Mouse (Mus musculus) liver, embryonic 15.5 days (tissue): ENCODE data around the gene Olfr625-ps1. TPM values are rescaled to one million over a fixed set of nuclear protein-coding genes. Genes with fewer than 3 reads are reported as not detected.
"Not testable (repeated sequence)": the region's sequence is repeated elsewhere in the genome, so short reads cannot be mapped to it uniquely, and the experiment has no call there.

Experiments used
- ATAC-seq: fragments of 200-750 bp; cut with Nextera tagmentation; 2 replicates; pipeline ENCODE4 v1.8.0; 2017; ENCODE audit warnings: moderate number of reproducible peaks, mild to moderate bottlenecking, moderate library complexity; ENCODE audit not compliant: insufficient read depth
- H3K27ac ChIP-seq: fragments of 300-500 bp; sonication (generic); replicated peaks from 2 replicates; pipeline ENCODE4 v1.5.1; 2015; ENCODE audit warnings: mild to moderate bottlenecking, inconsistent platforms
- H3K27me3 ChIP-seq: fragments of 300-500 bp; sonication (generic); 2 replicates; pipeline ENCODE4 v1.6.1; 2015; ENCODE audit warnings: mild to moderate bottlenecking, inconsistent platforms
- H3K36me3 ChIP-seq: fragments of 300-500 bp; sonication (generic); replicated peaks from 2 replicates; pipeline ENCODE4 v1.6.1; 2015; ENCODE audit warnings: moderate library complexity, mild to moderate bottlenecking, inconsistent platforms
- H3K4me1 ChIP-seq: fragments of 300-500 bp; sonication (generic); replicated peaks from 2 replicates; pipeline ENCODE4 v1.6.1; 2015; ENCODE audit warnings: inconsistent platforms
- H3K4me2 ChIP-seq: fragments of 300-500 bp; sonication (generic); 2 replicates; pipeline ENCODE4 v1.6.1; 2015; ENCODE audit warnings: moderate library complexity, mild to moderate bottlenecking, inconsistent platforms
- H3K4me3 ChIP-seq: fragments of 300-500 bp; sonication (generic); replicated peaks from 2 replicates; pipeline ENCODE4 v1.5.1; 2015; ENCODE audit warnings: mild to moderate bottlenecking, inconsistent platforms
- H3K9ac ChIP-seq: fragments of 300-500 bp; sonication (generic); 2 replicates; pipeline ENCODE4 v1.6.1; 2015; ENCODE audit warnings: moderate library complexity, mild to moderate bottlenecking, inconsistent platforms
- H3K9me3 ChIP-seq: fragments of 300-500 bp; sonication (generic); replicated peaks from 2 replicates; pipeline ENCODE4 v1.6.1; 2016; ENCODE audit warnings: inconsistent platforms
- WGBS: fragments of 180-500 bp; shearing (Covaris S2); methylation state at CpG from one replicate; pipeline ENCODE4 v1.1.7; 2015; ENCODE audit warnings: mixed read lengths; ENCODE audit not compliant: insufficient replicate concordance; 5-methylcytosine and 5-hydroxymethylcytosine counted together
- polyA plus RNA-seq: library from polyadenylated mRNA; unstranded; fragments of >200 nt; fragmentation: Nextera tagmentation; extraction: Ambion mirVana; gene quantifications from 2 replicates; pipeline ENCODE4 v1.2.1, GENCODE M21; 2015

Gene Olfr625-ps1
- not detected in 2 replicates for polyA plus RNA-seq

GRCm38 (mm10) chr7:103682420-103682819 is at the start of gene Olfr625-ps1:
TSS of gene Olfr625-ps1 (plus strand) at chr7:103682720.
- no peak within 1 kb of the TSS for H3K27ac ChIP-seq
- H3K9ac ChIP-seq, result no peak within 1 kb of the TSS
- no peaks in the 10 kb centered on the region for H3K36me3 ChIP-seq
- H3K9me3 ChIP-seq, result no peaks in the 10 kb centered on the region
- no peaks in the 10 kb centered on the region for H3K4me1 ChIP-seq
- no peak within 1 kb of the TSS for H3K4me3 ChIP-seq
- H3K4me2 ChIP-seq, result no peak within 1 kb of the TSS
- ATAC-seq, result no peak
- H3K27me3 ChIP-seq, result no peaks in the 10 kb centered on the region

DNA sequence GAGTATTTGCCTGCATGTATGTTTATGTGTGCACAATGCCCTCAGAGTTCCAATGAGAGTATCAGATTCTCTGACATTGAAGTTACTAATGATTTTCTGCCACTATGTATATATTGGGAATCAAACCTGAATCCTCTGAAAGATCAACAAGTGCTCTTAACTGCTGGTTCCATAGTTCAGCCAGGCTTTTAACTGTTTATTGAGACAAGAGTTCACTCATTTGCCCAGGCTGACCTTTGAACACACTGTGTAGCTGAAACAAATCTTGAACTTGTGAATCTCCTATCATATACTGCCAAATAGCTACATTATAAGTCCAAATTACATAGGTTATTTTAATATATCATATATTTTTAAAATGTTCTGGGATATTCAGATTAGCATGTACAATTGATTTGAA is 45.7 kb upstream of the Olfr625-ps1 start:
- H3K9ac ChIP-seq, result no peak overlapping the region
- H3K27ac ChIP-seq, result no peak overlapping the region
- no peak overlapping the region for H3K4me2 ChIP-seq
- no peaks in the 10 kb centered on the region for H3K36me3 ChIP-seq
- no peaks in the 10 kb centered on the region for H3K4me1 ChIP-seq
- ATAC-seq, result no peak
- H3K27me3 ChIP-seq, result no peaks in the 10 kb centered on the region
- H3K9me3 ChIP-seq, result no peaks in the 10 kb centered on the region
- H3K4me3 ChIP-seq, result no peak overlapping the region

DNA sequence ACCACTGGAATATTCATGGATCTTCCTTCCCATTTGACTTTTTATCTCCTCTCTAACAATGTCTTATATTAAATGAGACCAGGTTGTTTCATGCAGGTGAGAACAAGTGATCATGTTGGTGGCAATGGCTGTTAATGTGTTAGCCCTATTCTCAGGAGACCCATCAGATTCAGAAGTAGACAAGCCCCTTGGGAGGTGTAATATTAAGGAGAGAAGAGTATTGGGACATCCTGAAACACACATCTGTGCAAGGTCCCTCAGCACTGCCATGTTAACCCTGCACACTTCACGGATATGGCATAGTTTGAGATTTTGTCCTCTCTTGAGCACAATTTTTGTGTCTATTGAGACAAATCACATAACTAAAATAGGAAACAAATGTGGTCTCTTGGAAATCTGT is 39.9 kb upstream of the Olfr625-ps1 start, which contains the start of gene Olfr622:
Gene Olfr622, minus strand, starts transcription at position 101 of the 400 bp plus-strand sequence.
- H3K4me1 ChIP-seq, result no peaks in the 10 kb centered on the region
- H3K9ac ChIP-seq, result no peak within 1 kb of the TSS
- H3K36me3 ChIP-seq, result no peaks in the 10 kb centered on the region
- no peak within 1 kb of the TSS for H3K27ac ChIP-seq
- H3K27me3 ChIP-seq, result no peaks in the 10 kb centered on the region
- H3K4me2 ChIP-seq, result no peak within 1 kb of the TSS
- 37% methylated on average over 1 of the region's 1 CpGs for WGBS
- no peaks in the 10 kb centered on the region for H3K9me3 ChIP-seq
- H3K4me3 ChIP-seq, result no peak within 1 kb of the TSS
- no peak for ATAC-seq

DNA sequence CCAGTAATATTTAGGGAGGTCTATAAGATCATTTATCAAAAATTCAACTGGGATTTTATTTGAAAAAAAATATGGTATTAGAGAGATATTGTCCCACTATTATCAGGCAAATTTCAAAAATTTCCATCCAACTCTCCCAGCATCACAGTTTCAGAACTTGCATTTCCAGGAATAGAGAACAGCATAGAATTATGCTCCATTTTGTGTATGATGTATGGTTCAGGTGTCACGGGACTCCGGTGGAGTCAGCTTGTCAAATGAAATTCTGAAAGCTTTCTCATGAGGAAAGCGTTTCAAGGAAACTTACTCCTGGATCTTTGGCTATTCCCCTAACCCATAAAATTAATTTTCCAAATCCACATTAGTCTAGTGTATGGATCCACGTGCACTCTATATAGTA is 38.5 kb upstream of the Olfr625-ps1 start:
- H3K36me3 ChIP-seq, result no peaks in the 10 kb centered on the region
- no peaks in the 10 kb centered on the region for H3K27me3 ChIP-seq
- no peaks in the 10 kb centered on the region for H3K4me1 ChIP-seq
- H3K27ac ChIP-seq, result no peak overlapping the region
- no peak overlapping the region for H3K9ac ChIP-seq
- H3K9me3 ChIP-seq, result no peaks in the 10 kb centered on the region
- 63% methylated on average over 4 of the region's 4 CpGs for WGBS
- H3K4me2 ChIP-seq, result no peak overlapping the region
- H3K4me3 ChIP-seq, result no peak overlapping the region
- ATAC-seq, result no peak

DNA sequence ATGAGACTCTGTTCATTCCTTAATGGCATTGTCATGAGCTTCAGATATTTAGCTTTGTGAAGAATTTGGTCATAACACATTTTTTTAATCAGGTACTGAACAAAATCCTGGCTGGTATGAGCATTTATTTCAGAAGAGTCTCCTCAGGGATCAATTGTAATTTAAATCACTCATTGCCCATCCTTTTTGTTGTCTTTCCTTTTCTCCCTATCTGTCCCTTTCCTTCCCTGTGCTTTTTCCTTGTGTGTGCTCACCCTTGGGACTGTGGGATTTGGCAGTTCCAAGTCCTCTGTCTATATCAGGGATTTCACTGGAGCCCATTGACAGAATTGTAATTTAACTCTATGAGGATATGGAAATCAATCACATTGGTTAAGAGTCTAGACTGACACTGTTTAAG is 18.9 kb upstream of the Olfr625-ps1 start, which contains the start of gene Olfr623:
Gene Olfr623, minus strand, starts transcription at position 101 of the 400 bp plus-strand sequence.
- no peaks in the 10 kb centered on the region for H3K36me3 ChIP-seq

GRCm38 (mm10) chr7:103671091-103671490 is 11.4 kb upstream of the Olfr625-ps1 start, which contains the start of gene Olfr624:
TSS of gene Olfr624 (minus strand) at chr7:103671191.
- no peak within 1 kb of the TSS for H3K27ac ChIP-seq
- H3K27me3 ChIP-seq, result no peaks in the 10 kb centered on the region
- no peaks in the 10 kb centered on the region for H3K9me3 ChIP-seq
- H3K9ac ChIP-seq, result no peak within 1 kb of the TSS
- H3K4me1 ChIP-seq, result no peaks in the 10 kb centered on the region
- H3K36me3 ChIP-seq, result no peaks in the 10 kb centered on the region
- 69% methylated on average over 2 of the region's 2 CpGs for WGBS
- H3K4me2 ChIP-seq, result no peak within 1 kb of the TSS
- ATAC-seq, result no peak
- no peak within 1 kb of the TSS for H3K4me3 ChIP-seq

More for the DNA sequence above, 18.9 kb upstream of the Olfr625-ps1 start, which contains the start of gene Olfr623:
- H3K4me2 ChIP-seq, result no peak within 1 kb of the TSS
- no peak within 1 kb of the TSS for H3K27ac ChIP-seq
- no peaks in the 10 kb centered on the region for H3K27me3 ChIP-seq
- H3K9ac ChIP-seq, result no peak within 1 kb of the TSS
- no peaks in the 10 kb centered on the region for H3K4me1 ChIP-seq
- no peaks in the 10 kb centered on the region for H3K9me3 ChIP-seq
- no peak within 1 kb of the TSS for H3K4me3 ChIP-seq
- ATAC-seq, result no peak

DNA sequence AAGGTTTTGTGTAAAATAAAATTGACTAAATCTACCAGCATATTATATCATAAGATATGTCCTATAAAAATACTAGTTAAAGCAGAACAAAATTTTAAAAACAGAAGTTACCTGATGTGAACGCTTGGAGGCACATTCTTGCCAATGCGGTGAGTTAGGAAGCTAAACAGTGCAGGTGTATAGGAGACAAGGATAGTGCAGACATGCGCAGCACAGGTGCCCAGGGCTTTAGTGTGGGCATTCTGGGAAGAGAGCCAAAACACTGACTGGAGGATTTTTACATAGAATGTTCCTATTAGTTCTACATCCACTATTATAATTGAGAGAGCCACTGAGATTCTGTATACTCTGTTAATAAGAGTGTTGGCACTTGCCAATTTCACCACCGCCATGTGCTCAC is 16.9 kb downstream of the Olfr625-ps1 start:
- no peak for ATAC-seq
- Histone ChIP-seq H3K4me1 (no peaks in the 10 kb centered on the region), H3K9ac (no peak overlapping the region), H3K36me3 (no peaks in the 10 kb centered on the region), H3K9me3 (no peaks in the 10 kb centered on the region), H3K4me2 (no peak overlapping the region), H3K27ac (no peak overlapping the region), H3K4me3 (no peak overlapping the region), H3K27me3 (no peaks in the 10 kb centered on the region)
- WGBS, result 76% methylated on average over 4 of the region's 4 CpGs

GRCm38 (mm10) chr7:103712024-103712423 is 29.5 kb downstream of the Olfr625-ps1 start:
- H3K27me3 ChIP-seq, result no peaks in the 10 kb centered on the region
- H3K9ac ChIP-seq, result no peak overlapping the region
- no peak overlapping the region for H3K4me2 ChIP-seq
- no peak overlapping the region for H3K27ac ChIP-seq
- H3K36me3 ChIP-seq, result no peaks in the 10 kb centered on the region
- H3K4me1 ChIP-seq, result no peaks in the 10 kb centered on the region
- ATAC-seq, result peak; percentile 37
- no peak overlapping the region for H3K4me3 ChIP-seq
- WGBS, result 20% methylated on average over 2 of the region's 2 CpGs
- H3K9me3 ChIP-seq, result no peaks in the 10 kb centered on the region

DNA sequence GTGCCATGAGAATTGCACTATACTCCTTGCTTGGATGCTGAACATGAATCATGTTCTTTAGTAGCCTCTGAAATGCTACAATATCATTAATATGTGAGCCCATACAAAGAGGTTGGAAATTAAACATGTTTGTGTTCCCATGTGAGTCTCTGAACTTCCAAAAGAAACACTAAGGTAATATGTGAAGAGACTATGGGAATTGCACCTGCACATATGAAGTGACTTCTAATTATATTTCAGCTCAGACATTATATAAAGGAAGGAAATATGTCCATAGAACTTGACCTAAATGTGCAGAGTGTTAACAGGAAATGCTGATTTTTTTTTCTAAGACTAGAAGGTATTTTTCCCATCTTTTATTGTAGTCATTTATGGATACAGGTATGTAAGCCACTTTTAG is 31.9 kb downstream of the Olfr625-ps1 start, which contains the start of gene Olfr243:
Gene Olfr243, plus strand, starts transcription at position 301 of the 400 bp plus-strand sequence.
- Histone ChIP-seq H3K9ac (no peak within 1 kb of the TSS), H3K4me3 (no peak within 1 kb of the TSS), H3K4me1 (no peaks in the 10 kb centered on the region), H3K9me3 (no peaks in the 10 kb centered on the region), H3K36me3 (no peaks in the 10 kb centered on the region), H3K27ac (no peak within 1 kb of the TSS), H3K4me2 (no peak within 1 kb of the TSS), H3K27me3 (no peaks in the 10 kb centered on the region)
- ATAC-seq, result no peak

DNA sequence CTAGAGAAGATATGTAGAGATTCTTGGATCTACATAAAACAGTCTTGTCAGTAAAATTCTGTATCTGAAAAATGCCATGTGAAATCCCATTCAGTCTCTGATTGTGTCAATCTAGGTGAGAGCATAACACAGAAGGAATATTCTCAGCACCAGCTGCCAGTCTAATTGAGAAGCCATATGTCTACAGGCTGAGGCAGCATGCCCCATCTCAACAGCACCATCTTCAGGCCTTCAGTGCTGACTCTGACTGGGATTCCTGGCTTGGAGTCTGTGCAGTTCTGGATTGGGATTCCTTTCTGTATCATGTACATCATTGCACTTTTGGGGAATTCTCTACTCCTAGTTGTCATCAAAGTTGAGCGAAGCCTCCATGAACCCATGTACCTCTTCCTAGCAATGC is 33.9 kb downstream of the Olfr625-ps1 start:
- WGBS, result 88% methylated on average over 1 of the region's 1 CpGs
- not testable (repeated sequence) for H3K4me1 ChIP-seq, H3K36me3 ChIP-seq, H3K9me3 ChIP-seq, H3K27me3 ChIP-seq, H3K27ac ChIP-seq, ATAC-seq, H3K4me3 ChIP-seq, H3K4me2 ChIP-seq, H3K9ac ChIP-seq

DNA sequence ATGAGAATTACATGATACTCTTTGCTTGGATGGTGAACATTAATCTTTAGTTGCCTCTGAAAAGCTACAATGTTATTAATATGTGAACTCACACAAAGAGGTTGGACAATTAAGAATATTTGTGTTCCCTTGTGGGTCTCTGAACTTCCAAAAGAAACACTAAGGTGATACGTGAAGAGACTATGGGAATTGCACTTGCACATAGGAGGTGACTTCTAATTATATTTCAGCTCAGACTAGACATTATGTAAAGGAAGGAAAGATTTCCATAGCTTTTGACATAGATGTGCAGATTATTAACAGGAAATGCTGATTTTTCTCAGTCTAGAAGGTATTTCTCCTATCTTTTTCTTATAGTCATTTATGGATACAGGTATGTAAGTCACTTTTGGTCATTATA is 47.6 kb downstream of the Olfr625-ps1 start, which contains the start of gene Olfr628:
Gene Olfr628, plus strand, starts transcription at position 301 of the 400 bp plus-strand sequence.
- Histone ChIP-seq H3K4me1 (no peaks in the 10 kb centered on the region), H3K27me3 (no peaks in the 10 kb centered on the region), H3K36me3 (no peaks in the 10 kb centered on the region), H3K27ac (no peak within 1 kb of the TSS), H3K4me2 (no peak within 1 kb of the TSS), H3K9ac (no peak within 1 kb of the TSS), H3K4me3 (no peak within 1 kb of the TSS), H3K9me3 (no peaks in the 10 kb centered on the region)
- WGBS, result 65% methylated on average over 1 of the region's 1 CpGs
- ATAC-seq, result no peak
